Mouse (Mus musculus) CH12.LX (cell line): ENCODE results near the gene 4930524B15Rik. TPM values are rescaled to one million over a fixed set of nuclear protein-coding genes. Genes with fewer than 3 reads are reported as not detected.
"Not testable (repeated sequence)": the region's sequence is repeated elsewhere in the genome, so short reads cannot be mapped to it uniquely, and the experiment has no call there.

Experiments
- DNase-seq: peaks from one replicate; pipeline ENCODE4 v3.0.0-alpha.2; 2013; ENCODE audit errors: extremely low read depth
- H3K27ac ChIP-seq: 2 replicates; pipeline ENCODE4 v1.5.1; 2012; ENCODE audit warnings: low read depth, mild to moderate bottlenecking, control low read depth, moderate library complexity; ENCODE audit not compliant: insufficient read depth
- H3K27me3 ChIP-seq: replicated peaks from 2 replicates; pipeline ENCODE3; 2012; ENCODE audit warnings: inconsistent platforms
- H3K36me3 ChIP-seq, 2 experiments: replicated peaks in 1 of 2; 2 replicates each; pipeline versions ENCODE3 to v1.6.1; 2012; ENCODE audit warnings: inconsistent platforms in 1 of 2, low read length in 1 of 2, mild to moderate bottlenecking in 1 of 2, mixed read lengths in 1 of 2, moderate library complexity in 1 of 2; ENCODE audit not compliant: control insufficient read depth in 1 of 2, insufficient read depth in 1 of 2
- H3K4me1 ChIP-seq, 2 experiments: 2 replicates each; pipeline ENCODE4 v1.6.1; 2012; ENCODE audit warnings: inconsistent platforms in 1 of 2, moderate library complexity in 1 of 2; ENCODE audit not compliant: insufficient read depth in 2 of 2, control insufficient read depth in 1 of 2
- H3K4me2 ChIP-seq: 2 replicates; pipeline ENCODE4 v1.6.1; 2012; ENCODE audit warnings: low read depth, mild to moderate bottlenecking, control low read depth; ENCODE audit not compliant: poor library complexity, insufficient read depth, severe bottlenecking
- H3K4me3 ChIP-seq, 3 experiments: fragments of 150-350 bp in 1 of 3; sonication (generic) in 1 of 3; replicated peaks in 1 of 3; 2 replicates each; pipeline versions ENCODE3 to v1.5.1; 2011 to 2012; ENCODE audit warnings: low read depth in 2 of 3, low read length in 2 of 3, mild to moderate bottlenecking in 2 of 3, moderate library complexity in 2 of 3, control low read depth in 1 of 3, improper control_type of control experiment in 1 of 3, inconsistent platforms in 1 of 3, mixed read lengths in 1 of 3; ENCODE audit not compliant: poor library complexity in 1 of 3
- H3K79me2 ChIP-seq: replicated peaks from 2 replicates; pipeline ENCODE4 v1.6.1; 2012; ENCODE audit warnings: mild to moderate bottlenecking, moderate library complexity; ENCODE audit not compliant: control insufficient read depth, poor library complexity, insufficient read depth, severe bottlenecking; ENCODE audit errors: extremely low read depth
- H3K9ac ChIP-seq: 2 replicates; pipeline ENCODE4 v1.6.1; 2012; ENCODE audit warnings: low read depth, mild to moderate bottlenecking, control low read depth, moderate library complexity; ENCODE audit not compliant: insufficient read depth
- H3K9me3 ChIP-seq: replicated peaks from 2 replicates; pipeline ENCODE3; 2012; ENCODE audit warnings: low read length, inconsistent platforms, mixed read lengths
- BHLHE40 ChIP-seq: IDR thresholded peaks from 2 replicates; pipeline ENCODE4 v1.6.1; 2011; ENCODE audit warnings: mild to moderate bottlenecking, low read depth, low read length, improper control_type of control experiment
- CHD1 ChIP-seq: IDR thresholded peaks from 2 replicates; pipeline ENCODE4 v1.6.1; 2012; ENCODE audit warnings: low read depth, low read length, improper control_type of control experiment, inconsistent platforms
- CHD2 ChIP-seq: IDR thresholded peaks from 2 replicates; pipeline ENCODE4 v1.6.1; 2011; ENCODE audit warnings: low read length, improper control_type of control experiment
- E2F4 ChIP-seq: IDR thresholded peaks from 2 replicates; pipeline ENCODE4 v1.6.1; 2011; ENCODE audit warnings: low read depth, low read length, improper control_type of control experiment; ENCODE audit not compliant: insufficient replicate concordance
- HCFC1 ChIP-seq: IDR thresholded peaks from 2 replicates; pipeline ENCODE4 v1.6.1; 2012; ENCODE audit warnings: low read depth, mild to moderate bottlenecking, inconsistent platforms, low read length, improper control_type of control experiment
- IRF4 ChIP-seq: IDR thresholded peaks from 2 replicates; pipeline ENCODE4 v1.6.1; 2014; ENCODE audit warnings: low read depth, mild to moderate bottlenecking, inconsistent platforms, low read length, improper control_type of control experiment
- JUN ChIP-seq: IDR thresholded peaks from 2 replicates; pipeline ENCODE4 v1.6.1; 2011; ENCODE audit warnings: low read depth, mild to moderate bottlenecking, low read length, improper control_type of control experiment, moderate library complexity; ENCODE audit not compliant: insufficient read depth
- JUND ChIP-seq: conservative IDR thresholded peaks from 2 replicates; pipeline ENCODE4 v1.6.1; 2011; ENCODE audit warnings: low read depth, low read length, improper control_type of control experiment
- KAT2A ChIP-seq: IDR thresholded peaks from 2 replicates; pipeline ENCODE4 v1.6.1; 2012; ENCODE audit warnings: low read length, improper control_type of control experiment, inconsistent platforms; ENCODE audit not compliant: insufficient replicate concordance
- MAX ChIP-seq: IDR thresholded peaks from 2 replicates; pipeline ENCODE4 v1.6.1; 2011; ENCODE audit warnings: low read length, improper control_type of control experiment
- MAZ ChIP-seq: IDR thresholded peaks from 2 replicates; pipeline ENCODE4 v1.6.1; 2012; ENCODE audit warnings: low read depth, mild to moderate bottlenecking, inconsistent platforms, low read length, improper control_type of control experiment, moderate library complexity
- MEF2A ChIP-seq: IDR thresholded peaks from 2 replicates; pipeline ENCODE4 v1.6.1; 2014; ENCODE audit warnings: low read depth, mild to moderate bottlenecking, inconsistent platforms, low read length, improper control_type of control experiment, borderline replicate concordance
- MXI1 ChIP-seq: IDR thresholded peaks from 2 replicates; pipeline ENCODE4 v1.6.1; 2011; ENCODE audit warnings: mild to moderate bottlenecking, low read depth, low read length, improper control_type of control experiment
- MYC ChIP-seq: IDR thresholded peaks from 2 replicates; pipeline ENCODE4 v1.6.1; 2011; ENCODE audit warnings: low read depth, mild to moderate bottlenecking, improper control_type of control experiment, low read length
- NRF1 ChIP-seq: IDR thresholded peaks from 2 replicates; pipeline ENCODE4 v1.6.1; 2014; ENCODE audit warnings: low read depth, mild to moderate bottlenecking, inconsistent platforms, low read length, improper control_type of control experiment, moderate library complexity
- PAX5 ChIP-seq: IDR thresholded peaks from 2 replicates; pipeline ENCODE4 v1.6.1; 2012; ENCODE audit warnings: low read length, inconsistent platforms, mixed read lengths
- POLR2AphosphoS2 ChIP-seq: IDR thresholded peaks from 2 replicates; pipeline ENCODE4 v1.6.1; 2011; ENCODE audit warnings: low read depth, low read length, improper control_type of control experiment
- RCOR1 ChIP-seq: conservative IDR thresholded peaks from 2 replicates; pipeline ENCODE4 v1.6.1; 2012; ENCODE audit warnings: low read depth, mild to moderate bottlenecking, inconsistent platforms, low read length, improper control_type of control experiment
- SMC3 ChIP-seq: IDR thresholded peaks from 2 replicates; pipeline ENCODE4 v1.6.1; 2011; ENCODE audit warnings: low read depth, low read length, improper control_type of control experiment
- TBP ChIP-seq: conservative IDR thresholded peaks from 2 replicates; pipeline ENCODE4 v1.6.1; 2011; ENCODE audit warnings: low read depth, low read length, improper control_type of control experiment
- TCF12 ChIP-seq: IDR thresholded peaks from 2 replicates; pipeline ENCODE4 v1.6.1; 2014; ENCODE audit warnings: low read depth, mild to moderate bottlenecking, inconsistent platforms, low read length, improper control_type of control experiment
- UBTF ChIP-seq: IDR thresholded peaks from 2 replicates; pipeline ENCODE4 v1.6.1; 2012; ENCODE audit warnings: low read depth, mild to moderate bottlenecking, inconsistent platforms, low read length, improper control_type of control experiment, moderate library complexity
- USF2 ChIP-seq: conservative IDR thresholded peaks from 2 replicates; pipeline ENCODE4 v1.6.1; 2011; ENCODE audit warnings: low read depth, low read length, improper control_type of control experiment
- ZKSCAN1 ChIP-seq: IDR thresholded peaks from 2 replicates; pipeline ENCODE4 v1.6.1; 2012; ENCODE audit warnings: low read depth, inconsistent platforms, low read length, improper control_type of control experiment, borderline replicate concordance
- ZMIZ1 ChIP-seq: IDR thresholded peaks from 2 replicates; pipeline ENCODE4 v1.6.1; 2012; ENCODE audit warnings: low read depth, mild to moderate bottlenecking, inconsistent platforms, low read length, improper control_type of control experiment
- ZNF384 ChIP-seq: IDR thresholded peaks from 2 replicates; pipeline ENCODE4 v1.6.1; 2012; ENCODE audit warnings: low read depth, low read length, improper control_type of control experiment, inconsistent platforms
- dilution Hi-C: fragments of 300-500 bp; cut with MboI; formaldehyde crosslinking; loops from 2 replicates; pipeline ENCODE4 v1.14.3; 2020; ENCODE audit warnings: low sequenced_read_pairs; ENCODE audit not compliant: extremely low pct_unique_long_range_greater_than_20kb, extremely low pct_ligation_motif_present
- in situ Hi-C: fragments of 300-500 bp; cut with MboI; formaldehyde crosslinking; loops from 3 replicates; pipeline ENCODE4 v1.14.3; 2019; ENCODE audit warnings: low sequenced_read_pairs, low pct_ligation_motif_present, low pct_unique_long_range_greater_than_20kb, mixed read lengths
- polyA plus RNA-seq: library from polyadenylated mRNA; unstranded; fragments of >175 nt; gene quantifications from 2 replicates; pipeline ENCODE4 v1.2.1, GENCODE M21; 2012; ENCODE audit warnings: low read depth; ENCODE audit not compliant: insufficient read length
- total RNA-seq, 2 experiments: library from RNA; depleted of rRNA; stranded (reverse); fragments of 300-350 nt in 1 of 2; fragments of >200 nt in 1 of 2; gene quantifications; 2 replicates each; pipeline ENCODE4 v1.2.3; 2012 to 2014

The 4930524B15Rik gene
- total and polyA plus RNA-seq, 3 experiments: not detected

DNA sequence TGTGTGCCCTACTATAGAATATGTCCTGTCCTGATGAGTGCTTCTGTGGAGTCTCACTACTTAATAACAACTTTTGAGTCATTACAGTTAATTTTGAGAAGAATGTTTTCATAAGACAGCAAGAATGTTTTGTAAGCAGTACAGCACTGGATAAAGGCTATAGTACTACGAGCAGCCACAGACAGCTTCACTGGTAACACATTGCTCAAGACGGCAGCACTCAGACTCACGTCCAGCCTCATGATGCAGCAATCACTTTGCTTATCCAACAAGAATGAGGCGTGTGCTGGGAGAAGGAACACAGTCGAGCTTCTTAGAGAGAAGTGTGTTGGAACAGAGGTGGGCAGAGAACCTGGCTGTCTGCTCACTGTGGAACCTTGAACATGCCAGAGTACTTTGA, 10.7 kb downstream of the 4930524B15Rik start:
- no peak for DNase-seq
- no peaks in the 10 kb centered on the region for H3K9me3 ChIP-seq
- in situ Hi-C loops (loop anchor here (25.0 kb wide), 1 partner anchor 336 kb away; the partner anchor contains the start of gene Hbq1a), dilution Hi-C loops (no loop called here)
- TF ChIP-seq IRF4 (no peak), JUND (no peak), BHLHE40 (no peak)
- no peaks in the 10 kb centered on the region for H3K36me3 ChIP-seq
- H3K27me3 ChIP-seq: no peaks in the 10 kb centered on the region
- no peak overlapping the region for H3K4me3 ChIP-seq
- peaks cover 0 to 22% of the 10 kb centered on the region in 2 experiments; a peak in 2 of 4 replicates for H3K4me1 ChIP-seq
- H3K4me2 ChIP-seq: no peak overlapping the region
- no peak overlapping the region for H3K27ac ChIP-seq
- no peaks in the 10 kb centered on the region for H3K79me2 ChIP-seq
- H3K9ac ChIP-seq: no peak overlapping the region

DNA sequence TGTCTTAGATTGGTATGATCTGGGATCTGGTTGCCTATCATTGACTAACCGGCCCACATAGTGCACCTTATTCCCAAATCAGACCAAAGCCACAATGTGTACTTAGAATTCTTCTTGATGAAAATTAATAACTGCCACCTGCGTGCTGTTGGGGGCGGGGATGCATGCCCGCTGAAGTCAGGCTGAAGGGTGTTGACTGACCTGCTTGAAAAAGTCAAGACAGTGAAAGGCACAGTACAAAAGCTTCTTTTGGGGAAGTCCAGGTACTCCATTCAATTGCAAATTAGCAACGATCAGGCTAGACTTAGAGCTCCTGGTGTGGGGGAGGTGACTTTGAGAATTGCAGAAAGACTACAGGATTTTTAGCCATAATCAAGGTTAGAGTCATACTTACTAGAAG, 14.7 kb downstream of the 4930524B15Rik start:
- H3K27ac ChIP-seq, H3K4me2 ChIP-seq, H3K9me3 ChIP-seq, H3K27me3 ChIP-seq, H3K9ac ChIP-seq, H3K36me3 ChIP-seq, H3K79me2 ChIP-seq, DNase-seq, H3K4me3 ChIP-seq, dilution Hi-C loops: not testable (repeated sequence)
- peaks cover 0 to 35% of the 10 kb centered on the region in 2 experiments; a peak in 2 of 4 replicates for H3K4me1 ChIP-seq
- in situ Hi-C loops: loop anchor here (25.0 kb wide), 1 partner anchor 332 kb away; the partner anchor contains the start of gene Hbq1a

DNA sequence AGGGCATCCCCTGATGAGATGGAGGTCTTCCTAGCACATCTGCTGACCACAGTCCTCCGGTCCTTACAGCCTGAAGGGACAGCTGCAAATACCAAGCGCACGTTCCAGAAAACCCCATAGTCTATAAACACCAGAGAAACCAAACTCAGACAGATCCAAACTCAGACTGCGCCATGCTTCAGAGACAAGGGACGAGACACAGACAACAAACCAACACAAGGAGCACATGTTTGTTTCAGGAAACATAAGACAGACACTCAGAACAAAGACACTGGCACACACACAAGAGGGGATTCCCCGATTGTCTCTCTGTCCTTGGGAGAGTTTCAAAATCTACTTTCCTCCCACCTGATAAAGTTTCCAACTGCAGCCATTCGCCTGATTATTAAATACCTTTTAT, 16.4 kb downstream of the 4930524B15Rik start:
- no peaks in the 10 kb centered on the region for H3K79me2 ChIP-seq
- no peaks in the 10 kb centered on the region for H3K9me3 ChIP-seq
- dilution Hi-C loops: no loop called here
- H3K4me1 ChIP-seq: peaks cover 0 to 36% of the 10 kb centered on the region in 2 experiments; a peak in 2 of 4 replicates
- in situ Hi-C loops: loop anchor here (25.0 kb wide), 1 partner anchor 330 kb away; the partner anchor contains the start of gene Hbq1a
- no peak overlapping the region for H3K27ac ChIP-seq
- H3K4me3 ChIP-seq: peak overlapping the region; percentile 10 to 23 (median 18)
- H3K27me3 ChIP-seq: no peaks in the 10 kb centered on the region
- peak; percentile 35 for DNase-seq
- peak overlapping the region; percentile 5; the same call in 1 of the 2 replicates for H3K9ac ChIP-seq
- no peaks in the 10 kb centered on the region for H3K36me3 ChIP-seq
- peak overlapping the region; percentile 77 for H3K4me2 ChIP-seq
- peak; percentile 81 for TF ChIP-seq MAX
- no peak for TF ChIP-seq MEF2A
- no peak for TF ChIP-seq NRF1
- 0 out of 2 replicates have a peak, but pooled peaks have one; percentile 27 for TF ChIP-seq UBTF
- TF ChIP-seq JUN: no peak
- no peak for TF ChIP-seq MXI1
- no peak for TF ChIP-seq E2F4
- no peak for TF ChIP-seq KAT2A
- no peak for TF ChIP-seq HCFC1
- peak; percentile 60; the same call in 1 of the 2 replicates for TF ChIP-seq MYC
- TF ChIP-seq TCF12: no peak
- TF ChIP-seq CHD2: no peak
- TF ChIP-seq SMC3: no peak
- no peak for TF ChIP-seq ZNF384
- TF ChIP-seq TBP: no peak
- TF ChIP-seq CHD1: no peak
- no peak for TF ChIP-seq ZKSCAN1
- no peak for TF ChIP-seq RCOR1
- TF ChIP-seq MAZ: no peak
- TF ChIP-seq PAX5: no peak
- TF ChIP-seq USF2: no peak
- no peak for TF ChIP-seq POLR2AphosphoS2
- no peak for TF ChIP-seq ZMIZ1
